Comparison of ENCODE assay signal across 18 mouse cellular contexts in genomic region chr9:101938066-101938465, GRCm38 (mm10).
"Had no signal": no experiment of that assay in that cellular context is flagged by ENCODE, and none has a peak within 500 bp of the region (broad histone marks: within the 10 kb centered on the region; RNA-seq: fewer than 3 reads in every experiment).

No protein-coding gene starts in this region.

- ATAC-seq: liver, embryonic 12.5 days; midbrain, embryonic 16.5 days had no signal

- H3K27ac ChIP-seq: kidney, embryonic 15.5 days; limb, embryonic 10.5 days; limb, embryonic 13.5 days; liver, embryonic 12.5 days; liver, embryonic 15.5 days; lung, embryonic 15.5 days; midbrain, embryonic 10.5 days had no signal

- H3K4me1 ChIP-seq: kidney, embryonic 15.5 days; limb, embryonic 10.5 days; limb, embryonic 13.5 days; lung, embryonic 15.5 days had no signal

- H3K4me3 ChIP-seq: kidney, embryonic 15.5 days; limb, embryonic 10.5 days; limb, embryonic 13.5 days; liver, embryonic 12.5 days; liver, embryonic 15.5 days; lung, embryonic 15.5 days; megakaryocyte, embryonic 14.5 days; midbrain, embryonic 10.5 days had no signal

- H3K36me3 ChIP-seq: kidney, embryonic 15.5 days; limb, embryonic 10.5 days; limb, embryonic 13.5 days; liver, embryonic 12.5 days; liver, embryonic 15.5 days; lung, embryonic 15.5 days had no signal

- H3K9ac ChIP-seq: kidney, embryonic 15.5 days; limb, embryonic 13.5 days; liver, embryonic 12.5 days; liver, embryonic 15.5 days; lung, embryonic 15.5 days had no signal

- H3K4me2 ChIP-seq: kidney, embryonic 15.5 days; limb, embryonic 13.5 days; liver, embryonic 12.5 days; liver, embryonic 15.5 days; lung, embryonic 15.5 days had no signal

- H3K9me3 ChIP-seq: kidney, embryonic 15.5 days; limb, embryonic 10.5 days; limb, embryonic 13.5 days; liver, embryonic 12.5 days; liver, embryonic 15.5 days; lung, embryonic 15.5 days; midbrain, embryonic 10.5 days had no signal

- DNase-seq: kidney, postnatal 10 days; kidney, postnatal 36 days; layer of hippocampus, postnatal 36 days; liver; lung, adult 18-20 months; lung, postnatal 10 days; lung, postnatal 36 days; thymus, adult 18-20 months; thymus, postnatal 36 days had no signal

- H3K27me3 ChIP-seq: kidney, embryonic 15.5 days; limb, embryonic 13.5 days; liver, embryonic 15.5 days; lung, embryonic 15.5 days had no signal
